Mouse (Mus musculus) small intestine, adult 2 months (tissue): ENCODE measurements around the gene Rimklb. TPM values are rescaled to one million over a fixed set of nuclear protein-coding genes. Genes with fewer than 3 reads are reported as not detected.

Experiments used
- H3K27ac ChIP-seq: fragments of 200-500 bp; 2 replicates; pipeline ENCODE4 v1.5.1; 2012; ENCODE audit warnings: low read depth, low read length, control low read depth, inconsistent platforms; ENCODE audit not compliant: insufficient read depth
- H3K27me3 ChIP-seq: fragments of 200-500 bp; 2 replicates; pipeline ENCODE4 v1.6.1; 2012; ENCODE audit warnings: mild to moderate bottlenecking, moderate library complexity, low read length, inconsistent platforms; ENCODE audit not compliant: control insufficient read depth, insufficient read depth
- H3K36me3 ChIP-seq: fragments of 200-500 bp; 2 replicates; pipeline ENCODE4 v1.6.1; 2012; ENCODE audit warnings: mild to moderate bottlenecking, low read length, control low read depth, inconsistent platforms; ENCODE audit not compliant: control insufficient read depth, insufficient read depth
- H3K4me1 ChIP-seq: fragments of 200-500 bp; 2 replicates; pipeline ENCODE4 v1.6.1; 2012; ENCODE audit warnings: low read length, inconsistent platforms, mixed read lengths; ENCODE audit not compliant: control insufficient read depth, insufficient read depth, insufficient read length
- H3K4me3 ChIP-seq: fragments of 200-500 bp; 2 replicates; pipeline ENCODE4 v1.5.1; 2012; ENCODE audit warnings: low read depth, mild to moderate bottlenecking, control low read depth, inconsistent platforms, low read length, moderate library complexity
- CTCF ChIP-seq: fragments of 200-500 bp; IDR thresholded peaks from 2 replicates; pipeline ENCODE4 v1.5.1; 2012; ENCODE audit warnings: low read depth, mild to moderate bottlenecking, control low read depth, inconsistent platforms, low read length, moderate library complexity, mixed read lengths; ENCODE audit not compliant: insufficient replicate concordance, insufficient read length; ENCODE audit errors: extremely low read depth
- POLR2A ChIP-seq: fragments of 200-500 bp; IDR thresholded peaks from 2 replicates; pipeline ENCODE4 v1.6.1; 2012; ENCODE audit warnings: low read depth, mild to moderate bottlenecking, control low read depth, inconsistent platforms, low read length, moderate library complexity
- whole genome bisulfite sequencing: fragments of 180-500 bp; shearing (Covaris S2); methylation state at CpG from one replicate; pipeline ENCODE4 v1.1.7; 2018; 5-methylcytosine and 5-hydroxymethylcytosine counted together
- polyA plus RNA-seq: library from polyadenylated mRNA; depleted of rRNA; stranded (reverse); fragments of >200 nt; gene quantifications from 2 replicates; pipeline ENCODE4 v1.2.3, GENCODE M21; 2012; rRNA removed

Gene Rimklb
- polyA plus RNA-seq, 1 experiment: not detected

DNA sequence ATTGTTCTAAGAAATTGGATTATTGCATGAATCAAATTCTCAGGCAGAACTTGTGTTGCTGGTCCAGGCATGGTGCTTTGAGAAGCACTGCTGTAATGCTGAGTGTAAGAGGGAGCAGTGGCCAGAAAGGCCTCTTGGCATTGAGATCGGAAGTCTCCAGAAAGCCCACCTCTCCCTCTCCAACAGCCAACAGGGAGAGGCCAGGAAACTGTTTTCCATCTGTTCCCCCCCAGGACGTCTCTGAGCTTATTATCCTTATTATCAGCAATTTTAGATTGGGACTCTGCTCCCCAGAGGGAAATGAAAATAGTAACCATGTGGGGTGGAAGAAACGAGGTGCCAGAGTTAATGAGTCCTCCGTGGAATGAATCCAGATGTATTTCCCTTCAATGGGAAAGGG is 82.2 kb downstream of the Rimklb start:
- WGBS: 52% methylated on average over 4 of the region's 4 CpGs
- no peak overlapping the region for H3K4me3 ChIP-seq

DNA sequence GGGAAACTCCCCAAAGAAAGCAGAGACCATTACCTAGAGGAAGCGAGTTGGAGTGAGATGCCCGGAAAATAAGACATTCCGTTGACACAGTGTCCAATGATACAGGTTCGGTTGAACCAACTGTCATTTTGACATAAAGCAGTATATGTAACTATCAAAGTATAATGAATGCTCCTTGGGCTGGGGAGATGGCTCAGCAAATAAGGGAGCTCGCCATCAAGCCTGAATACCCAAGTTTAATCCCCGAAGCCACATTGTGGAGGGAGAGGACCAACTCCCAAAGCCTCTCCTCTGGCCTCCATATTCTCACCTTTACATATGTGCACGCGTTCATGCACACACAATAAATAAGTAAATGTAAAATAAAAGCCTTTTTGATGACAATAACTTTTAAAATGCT is 87.3 kb downstream of the Rimklb start:
- Histone ChIP-seq H3K4me3 (no peak overlapping the region), H3K27me3 (no peaks in the 10 kb centered on the region), H3K36me3 (no peaks in the 10 kb centered on the region), H3K27ac (no peak overlapping the region), H3K4me1 (no peaks in the 10 kb centered on the region)
- TF ChIP-seq POLR2A (no peak), CTCF (no peak)
- WGBS: 87% methylated on average over 8 of the region's 8 CpGs

More for the DNA sequence above, 82.2 kb downstream of the Rimklb start:
- Histone ChIP-seq H3K36me3 (no peaks in the 10 kb centered on the region), H3K4me1 (no peaks in the 10 kb centered on the region), H3K27ac (no peak overlapping the region), H3K27me3 (no peaks in the 10 kb centered on the region)
- no peak for TF ChIP-seq POLR2A
- no peak for TF ChIP-seq CTCF

DNA sequence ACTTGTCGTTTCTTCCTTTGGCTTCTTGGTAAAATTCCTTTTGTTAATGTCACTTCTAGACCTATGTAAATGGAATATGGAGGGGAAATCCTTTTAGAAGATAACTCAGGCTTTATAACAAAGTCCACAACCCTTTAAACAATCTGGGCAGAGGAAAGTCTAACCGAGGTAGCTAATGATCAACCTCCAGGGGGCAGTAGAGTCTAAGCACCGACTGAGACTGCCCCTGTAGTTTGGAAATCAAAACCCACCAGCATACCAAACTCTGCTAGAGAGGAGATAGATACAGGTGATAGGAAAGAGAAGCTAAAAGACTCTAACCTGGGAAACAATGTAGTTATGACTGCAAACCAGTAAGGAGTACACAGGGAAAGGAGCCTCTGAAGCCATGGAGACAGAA is 96.3 kb downstream of the Rimklb start:
- Histone ChIP-seq H3K36me3 (no peaks in the 10 kb centered on the region), H3K4me1 (no peaks in the 10 kb centered on the region), H3K4me3 (no peak overlapping the region), H3K27ac (no peak overlapping the region), H3K27me3 (no peaks in the 10 kb centered on the region)
- no peak for TF ChIP-seq CTCF
- no peak for TF ChIP-seq POLR2A
- WGBS: 10% methylated on average over 3 of the region's 3 CpGs

GRCm38 (mm10) chr6:122400263-122400662 is 98.3 kb downstream of the Rimklb start:
- Histone ChIP-seq H3K4me3 (no peak overlapping the region), H3K4me1 (no peaks in the 10 kb centered on the region), H3K27ac (no peak overlapping the region), H3K36me3 (no peaks in the 10 kb centered on the region), H3K27me3 (no peaks in the 10 kb centered on the region)
- TF ChIP-seq CTCF: no peak
- no peak for TF ChIP-seq POLR2A
- 75% methylated on average over 9 of the region's 9 CpGs for WGBS

Other genes starting within 250 kb of the Rimklb start
- 0.14 and 0.28 TPM in 2 replicates for gene Klrg1, start 215.9 kb downstream of the Rimklb start, polyA plus RNA-seq
- gene M6pr, start 190.0 kb downstream of the Rimklb start, polyA plus RNA-seq: 15.2 and 23.9 TPM in 2 replicates
- 10.5 and 13.6 TPM in 2 replicates for gene Phc1, start 158.2 kb downstream of the Rimklb start, polyA plus RNA-seq
- gene Mfap5, start 7.1 kb upstream of the Rimklb start, polyA plus RNA-seq: 1.7 and 6.1 TPM in 2 replicates
- 0.17 and 0.44 TPM in 2 replicates for gene Aicda, start 55.0 kb upstream of the Rimklb start, polyA plus RNA-seq
- 15.2 and 15.5 TPM in 2 replicates for gene Apobec1, start 103.7 kb upstream of the Rimklb start, polyA plus RNA-seq
- 0.14 TPM in 1 of 2 replicates, not detected in the other for gene Gdf3, start 111.3 kb upstream of the Rimklb start, polyA plus RNA-seq
- gene Dppa3, start 127.6 kb upstream of the Rimklb start, polyA plus RNA-seq: not detected in 2 replicates
- not detected in 2 replicates for gene Nanog, start 208.7 kb upstream of the Rimklb start, polyA plus RNA-seq